Mouse (Mus musculus) heart, postnatal 4 days (tissue): ENCODE measurements around the gene Sertad4. TPM values are rescaled to one million over a fixed set of nuclear protein-coding genes. Genes with fewer than 3 reads are reported as not detected.

Source experiments
- DNase-seq: peaks from one replicate; pipeline ENCODE4 v3.0.0; 2021
- total RNA-seq, 2 experiments: library from RNA; stranded (reverse); gene quantifications; 2 replicates each; pipeline ENCODE4 v1.2.3; 2021

Sertad4 gene
- total RNA-seq, 2 experiments from 2014 or later, result 14.9 to 16.7 TPM

DNA sequence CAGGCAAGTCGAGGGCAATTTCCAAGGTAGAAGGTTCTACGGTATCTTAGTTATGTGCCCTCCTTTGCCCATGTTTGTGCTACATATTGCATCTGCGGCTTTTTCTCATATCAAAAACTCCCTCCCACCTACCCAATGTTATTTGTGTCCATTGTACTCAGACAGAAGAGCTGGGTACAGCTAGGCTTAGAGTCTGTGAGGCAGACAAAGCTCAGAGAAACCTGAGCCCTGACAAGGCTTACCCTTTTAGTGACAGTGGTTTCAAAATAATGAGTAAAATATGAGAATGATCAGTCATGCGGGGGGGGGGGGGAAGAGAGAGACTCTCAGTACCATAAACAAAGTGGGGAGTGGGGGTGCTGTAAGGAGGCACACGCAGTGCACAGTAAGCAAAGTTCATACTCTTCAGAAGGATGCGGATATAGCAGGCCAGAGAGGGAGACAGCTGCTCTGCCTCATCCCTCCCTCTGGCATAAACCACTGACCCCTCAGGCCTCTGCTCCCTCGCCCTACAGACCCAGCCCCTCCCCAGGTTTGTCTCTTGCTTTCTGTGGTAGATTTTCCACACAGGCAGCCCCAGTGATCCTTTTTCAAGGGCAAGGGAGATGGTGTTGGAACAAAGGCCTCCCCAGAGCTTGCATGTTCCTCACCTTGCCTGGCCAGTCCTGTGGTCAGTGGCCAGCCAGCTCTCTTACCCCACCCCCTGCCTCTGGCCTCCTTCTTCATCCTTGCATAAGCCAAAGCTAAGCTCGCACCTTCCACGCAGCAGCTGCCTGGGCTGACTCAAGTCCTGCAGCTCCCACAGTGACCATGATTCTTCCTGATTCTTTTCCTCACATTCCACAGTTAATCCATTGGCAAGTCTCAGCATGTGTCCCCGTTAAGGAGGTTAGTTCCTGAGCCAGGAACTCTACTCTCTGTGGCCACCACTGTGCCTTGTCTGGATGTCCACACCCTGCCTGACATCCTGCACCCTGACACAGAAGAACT is 49.1 kb downstream of the Sertad4 start:
- peak; percentile 29 for DNase-seq

GRCm38 (mm10) chr1:192800338-192800737 is 55.2 kb downstream of the Sertad4 start:
- DNase-seq, result no peak

DNA sequence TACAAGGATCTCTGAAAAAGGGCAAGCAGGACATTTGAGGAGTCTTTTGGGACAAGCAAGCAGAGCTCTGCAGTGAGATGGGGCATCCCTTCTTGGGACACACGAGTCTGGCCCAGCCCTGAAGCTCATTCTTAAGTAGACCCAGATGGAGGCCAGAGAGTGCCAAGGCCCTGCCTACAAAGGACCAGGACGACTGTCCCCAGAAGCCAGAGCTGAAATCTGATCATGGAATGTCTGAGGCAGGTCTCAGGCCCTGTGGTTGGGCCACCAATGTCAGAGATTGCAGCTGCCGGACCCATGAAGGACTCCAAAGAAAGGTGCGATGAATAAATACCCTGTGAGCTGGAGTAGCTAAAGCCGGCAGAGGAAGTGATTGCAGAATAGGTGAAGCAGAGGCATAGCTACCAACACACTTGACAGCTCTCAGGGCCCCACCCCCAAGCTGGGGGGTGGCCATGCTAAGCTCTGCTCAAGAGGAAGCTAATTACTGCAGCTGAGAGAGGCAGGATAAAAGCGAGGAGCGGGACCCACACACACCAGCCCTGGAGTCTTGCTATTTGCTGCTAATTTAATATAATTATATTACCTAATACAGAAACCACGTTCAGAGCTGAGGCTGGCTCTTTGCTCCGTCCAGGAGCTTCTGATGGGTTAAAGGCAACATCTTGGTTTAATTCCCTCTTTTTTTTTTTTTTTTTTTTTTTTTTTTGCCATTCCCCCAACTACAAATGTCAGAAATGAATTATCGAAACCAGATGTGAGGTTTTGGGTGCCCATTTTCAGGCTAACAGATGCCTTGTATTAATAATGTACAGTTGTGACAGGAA is 56.2 kb downstream of the Sertad4 start:
- DNase-seq, result no peak

- peak; percentile 74 for DNase-seq
These were observed 57.1 kb downstream of the Sertad4 start for GRCm38 (mm10) chr1:192798212-192799164.

GRCm38 (mm10) chr1:192797011-192797274 is 58.6 kb downstream of the Sertad4 start:
- no peak for DNase-seq

DNA sequence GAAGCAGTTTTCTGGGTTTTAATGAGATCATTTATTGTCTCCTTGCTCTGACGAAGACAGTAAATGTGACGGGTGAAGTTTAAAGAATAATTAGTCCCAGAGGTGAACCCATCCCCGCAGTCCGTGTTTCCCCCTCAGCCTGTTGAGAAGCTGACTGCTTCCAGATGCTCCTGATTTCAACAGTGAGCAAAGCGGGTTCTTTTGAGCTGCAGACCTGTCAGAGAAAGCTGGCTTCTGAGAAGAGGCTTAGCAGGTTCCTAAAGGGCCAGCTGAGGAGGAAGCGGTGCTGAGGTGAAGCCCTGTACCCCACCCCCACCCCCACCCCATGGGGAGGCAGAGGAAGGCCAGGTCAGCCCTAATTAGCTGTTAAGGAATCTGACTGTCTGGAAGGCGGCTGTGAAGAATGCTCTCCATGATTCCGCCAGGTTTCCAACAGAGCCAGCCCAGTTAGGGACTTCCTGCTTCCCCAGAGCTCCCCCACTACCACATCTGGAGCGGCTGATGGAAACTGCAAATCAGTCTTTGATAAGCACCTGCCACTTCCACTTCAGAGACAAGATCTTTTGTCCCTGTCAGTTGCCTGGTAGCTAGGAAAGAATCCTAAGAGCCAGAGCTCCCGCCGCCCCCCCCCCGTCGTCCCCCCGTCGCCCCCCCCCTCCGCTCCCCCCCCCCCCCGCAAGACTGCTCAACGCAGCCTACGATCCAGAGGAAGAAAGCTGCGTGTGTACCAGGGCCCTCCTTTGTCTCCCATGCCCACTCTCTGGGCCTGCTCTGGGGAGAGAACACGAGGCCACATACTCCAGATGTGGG is 59.1 kb downstream of the Sertad4 start:
- DNase-seq, result peak; percentile 45

GRCm38 (mm10) chr1:192794957-192795745 is 60.4 kb downstream of the Sertad4 start:
- DNase-seq, result no peak

Other genes starting within 250 kb of the Sertad4 start
- gene Hhat, start 84.5 kb downstream of the Sertad4 start, total RNA-seq, result 1 to 10 TPM; 3.8 to 5.6 TPM
- gene Syt14, start 180.0 kb upstream of the Sertad4 start, total RNA-seq, result under 1 TPM; 0.29 TPM